In genomic region chr2:75636261-75637054, GRCm38 (mm10) we compare ENCODE assay signal across 8 mouse cellular contexts. TPM values are rescaled to one million over a fixed set of nuclear protein-coding genes. Genes with fewer than 3 reads are reported as not detected.
A peak's percentile ranks its signal among the peaks of the same experiment; 100 is the strongest.
DNase-seq lines count a peak whose midpoint lies in the region; ATAC-seq and TF ChIP-seq lines count a peak whose summit lies in the region.

No protein-coding gene starts in this region.

- H3K79me2 ChIP-seq in liver, adult 2 months (ENCODE audit: control insufficient read depth, insufficient read depth, low read length), result no peaks in the 10 kb centered on the region

- WGBS in liver, embryonic 11.5 days, result 64% methylated on average over 6 of the region's 6 CpGs
- WGBS in liver, adult 2 months, result 25% methylated on average over 6 of the region's 6 CpGs
- WGBS in hindbrain, embryonic 10.5 days, result 77% methylated on average over 6 of the region's 6 CpGs

- H3K9me3 ChIP-seq in liver, embryonic 11.5 days (ENCODE audit: control insufficient read depth, low read length), result no peaks in the 10 kb centered on the region
- no peaks in the 10 kb centered on the region for H3K9me3 ChIP-seq in hindbrain, embryonic 10.5 days

- H3K4me3 ChIP-seq in liver, embryonic 11.5 days (ENCODE audit: low read depth, low read length), result no peak overlapping the region
- H3K4me3 ChIP-seq in liver, adult 2 months (ENCODE audit: insufficient read depth, low read depth, low read length), result no peak overlapping the region
- H3K4me3 ChIP-seq in hindbrain, embryonic 10.5 days, result no peak overlapping the region

- intact Hi-C loops in left cerebral cortex, postnatal 4 days (cut with DNase I), result no loop called here

- TF ChIP-seq POLR2A in liver, adult 2 months (IDR thresholded peaks at IDR 0.05; ENCODE audit: extremely low read depth, insufficient read depth, low read length), result no peak

- H3K36me3 ChIP-seq in liver, embryonic 11.5 days (ENCODE audit: control insufficient read depth, insufficient read depth, low read length), result no peaks in the 10 kb centered on the region
- H3K36me3 ChIP-seq in liver, adult 2 months (ENCODE audit: control insufficient read depth, insufficient read depth, low read length), result no peaks in the 10 kb centered on the region
- H3K36me3 ChIP-seq in hindbrain, embryonic 10.5 days, result no peaks in the 10 kb centered on the region

- DNase-seq in liver, result peak; percentile 33
- no peak for DNase-seq in liver, embryonic 11.5 days (ENCODE audit: low spot score)
- DNase-seq in adrenal gland, postnatal 14 days, result peak; percentile 49
- peak; percentile 84 for DNase-seq in liver, adult 2 months (ENCODE audit: extremely low read depth, low read depth, low spot score)
- DNase-seq in spleen, postnatal 4 days (ENCODE audit: low spot score in 2 of 2), result peak; percentile 43 to 73
- no peak for DNase-seq in hindbrain, embryonic 10.5 days (ENCODE audit: low spot score)
- DNase-seq in left cerebral cortex, postnatal 4 days, result no peak
- no peak for DNase-seq in cerebellum, postnatal 4 days (ENCODE audit: low spot score in 2 of 2)

- H3K9ac ChIP-seq in liver, embryonic 11.5 days (ENCODE audit: low read depth, low read length), result no peak overlapping the region
- no peak overlapping the region for H3K9ac ChIP-seq in liver, adult 2 months (ENCODE audit: low read depth, low read length)

- H3K4me2 ChIP-seq in liver, embryonic 11.5 days, result no peak overlapping the region

- H3K4me1 ChIP-seq in liver, embryonic 11.5 days (replicated peaks; ENCODE audit: control insufficient read depth, insufficient read depth, low read length), result no peaks in the 10 kb centered on the region
- H3K4me1 ChIP-seq in liver, adult 2 months (ENCODE audit: control insufficient read depth, insufficient read depth, low read length), result peaks cover 14% of the 10 kb centered on the region
- H3K4me1 ChIP-seq in hindbrain, embryonic 10.5 days (replicated peaks), result peaks cover 7% of the 10 kb centered on the region; the same call in 1 of the 2 replicates

- H3K27me3 ChIP-seq in liver, embryonic 11.5 days (replicated peaks; ENCODE audit: control insufficient read depth, insufficient read depth, low read length), result no peaks in the 10 kb centered on the region
- no peaks in the 10 kb centered on the region for H3K27me3 ChIP-seq in liver, adult 2 months (ENCODE audit: control insufficient read depth, insufficient read depth, low read length)
- no peaks in the 10 kb centered on the region for H3K27me3 ChIP-seq in hindbrain, embryonic 10.5 days (ENCODE audit: insufficient read depth, poor library complexity, severe bottlenecking)

- no peak overlapping the region for H3K27ac ChIP-seq in liver, embryonic 11.5 days (ENCODE audit: low read depth, low read length)
- H3K27ac ChIP-seq in liver, adult 2 months (replicated peaks; ENCODE audit: insufficient read depth, low read depth, low read length), result peak overlapping the region; percentile 60
- H3K27ac ChIP-seq in hindbrain, embryonic 10.5 days, result no peak overlapping the region

- TF ChIP-seq CTCF in liver, adult 2 months (IDR thresholded peaks at IDR 0.05; ENCODE audit: low read depth, low read length), result peak; percentile 70

- ATAC-seq in liver, embryonic 11.5 days (replicated peaks; ENCODE audit: low FRiP score), result no peak

RNA-seq across cellular contexts. Expression of gene Hnrnpa3, which starts 22.6 kb away (rescaled TPM):
- polyA plus RNA-seq in liver, embryonic 11.5 days (2014; fragmentation: Nextera tagmentation; extraction: Ambion mirVana), result 222 and 234 TPM in 2 replicates
- total RNA-seq in adrenal gland, postnatal 14 days (2021), result 509 and 538 TPM in 2 replicates
- 44.2 and 45.5 TPM in 2 replicates for total RNA-seq in liver, adult 2 months (2014; rRNA removed)
- 13.9 and 14.1 TPM in 2 replicates for polyA plus RNA-seq in liver, adult 2 months (2012; rRNA removed)
- 236 and 359 TPM in 2 replicates for polyA plus RNA-seq in hindbrain, embryonic 10.5 days (2016; fragmentation: Nextera tagmentation; extraction: Ambion mirVana)
- 100 to 1,000 TPM; 456 to 465 TPM for total RNA-seq in left cerebral cortex, postnatal 4 days (2021)

Comparison
In these comparisons a context has a peak if more than half of its experiments do, and no peak if none do; other contexts are left out.
1. DNase-seq: peak in liver (single experiment), adrenal gland, postnatal 14 days (single experiment), liver, adult 2 months (single experiment) and spleen, postnatal 4 days (2 of 2); none in liver, embryonic 11.5 days (single experiment), hindbrain, embryonic 10.5 days (single experiment), left cerebral cortex, postnatal 4 days (single experiment) and cerebellum, postnatal 4 days (0 of 2).